Mouse (Mus musculus) small intestine, adult 2 months (tissue): Measurements from ENCODE around the gene Stk38.

Experiments used
- CTCF ChIP-seq: fragments of 200-500 bp; IDR thresholded peaks from 2 replicates; pipeline ENCODE4 v1.5.1; 2012; ENCODE audit warnings: low read depth, mild to moderate bottlenecking, control low read depth, inconsistent platforms, low read length, moderate library complexity, mixed read lengths; ENCODE audit not compliant: insufficient replicate concordance, insufficient read length; ENCODE audit errors: extremely low read depth
- POLR2A ChIP-seq: fragments of 200-500 bp; IDR thresholded peaks from 2 replicates; pipeline ENCODE4 v1.6.1; 2012; ENCODE audit warnings: low read depth, mild to moderate bottlenecking, control low read depth, inconsistent platforms, low read length, moderate library complexity

DNA sequence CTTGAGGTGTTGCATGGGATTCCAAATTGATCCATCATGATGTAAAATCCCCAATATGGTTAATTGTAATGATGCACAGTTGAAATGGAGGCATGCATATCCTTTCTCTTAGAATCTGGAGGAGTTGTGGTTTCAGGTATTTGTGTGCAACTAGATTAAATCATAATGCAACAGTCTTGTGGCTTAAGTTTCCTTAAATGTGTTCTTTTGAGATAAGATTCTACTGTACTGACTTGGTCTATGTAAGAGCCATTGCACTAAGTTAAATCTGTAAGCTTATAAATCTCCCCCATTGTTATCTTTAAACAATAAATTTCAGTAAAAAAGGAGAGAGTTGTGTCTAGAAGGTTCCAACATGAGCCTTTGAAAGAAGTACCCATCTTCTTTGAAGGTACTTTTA lies 34.8 kb upstream of the Stk38 start:
- TF ChIP-seq CTCF (no peak), POLR2A (no peak)
